Mouse (Mus musculus) retina, postnatal 1 day (tissue): Measurements from ENCODE around the gene Pnpla6.

ENCODE experiments used
- DNase-seq: peaks from one replicate; pipeline ENCODE4 v3.0.0-alpha.2; 2012

The Pnpla6 gene

GRCm38 (mm10) chr8:3515260-3515671 lies at the start of gene Pnpla6:
Gene Pnpla6, plus strand, starts transcription at chr8:3515384.
- DNase-seq: peak; percentile 86

- peak; percentile 97 for DNase-seq
Observed at GRCm38 (mm10) chr8:3467006-3467885, 47.9 kb upstream of the Pnpla6 start, which contains the start of gene Pex11g. Gene Pex11g, minus strand, starts transcription at chr8:3467680.

GRCm38 (mm10) chr8:3467886-3468545 lies 47.2 kb upstream of the Pnpla6 start:
- DNase-seq: no peak

GRCm38 (mm10) chr8:3468838-3469237 lies 46.3 kb upstream of the Pnpla6 start:
- DNase-seq: no peak

- no peak for DNase-seq
Observed at GRCm38 (mm10) chr8:3470562-3470961, 44.6 kb upstream of the Pnpla6 start, which contains the start of gene Tex45. Gene Tex45, plus strand, starts transcription at chr8:3470862.

GRCm38 (mm10) chr8:3475715-3476429 lies 39.3 kb upstream of the Pnpla6 start:
- peak; percentile 48 for DNase-seq

- no peak for DNase-seq
Observed at GRCm38 (mm10) chr8:3480221-3480785, 34.9 kb upstream of the Pnpla6 start.

GRCm38 (mm10) chr8:3481605-3482004 lies 33.6 kb upstream of the Pnpla6 start:
- DNase-seq: no peak

- no peak for DNase-seq
Observed at GRCm38 (mm10) chr8:3482240-3482740, 32.9 kb upstream of the Pnpla6 start.

GRCm38 (mm10) chr8:3483546-3483945 lies 31.6 kb upstream of the Pnpla6 start:
- DNase-seq: no peak

GRCm38 (mm10) chr8:3485192-3485591 lies 30.0 kb upstream of the Pnpla6 start:
- DNase-seq: no peak

GRCm38 (mm10) chr8:3492901-3493844 lies 22.0 kb upstream of the Pnpla6 start, which contains the start of gene Zfp358:
Gene Zfp358, plus strand, starts transcription at chr8:3493138.
- DNase-seq: peak; percentile 92

- no peak for DNase-seq
Observed at GRCm38 (mm10) chr8:3493845-3494208, 21.4 kb upstream of the Pnpla6 start.

- DNase-seq: no peak
Observed at GRCm38 (mm10) chr8:3495578-3496427, 19.4 kb upstream of the Pnpla6 start.

GRCm38 (mm10) chr8:3496428-3496748 lies 18.8 kb upstream of the Pnpla6 start:
- no peak for DNase-seq

GRCm38 (mm10) chr8:3498583-3498982 lies 16.6 kb upstream of the Pnpla6 start:
- DNase-seq: no peak

GRCm38 (mm10) chr8:3499751-3500150 lies 15.4 kb upstream of the Pnpla6 start:
- DNase-seq: no peak

- peak; percentile 99 for DNase-seq
Observed at GRCm38 (mm10) chr8:3500235-3501090, 14.7 kb upstream of the Pnpla6 start, which contains the start of gene Mcoln1. Gene Mcoln1, plus strand, starts transcription at chr8:3500457.

GRCm38 (mm10) chr8:3502217-3502616 lies 13.0 kb upstream of the Pnpla6 start:
- DNase-seq: no peak
